Mouse (Mus musculus) cerebellum, adult 11-12 months (tissue): ENCODE measurements around the gene Hprt.

ENCODE experiments used
- DNase-seq: peaks from one replicate; pipeline ENCODE4 v3.0.0; 2022

Gene Hprt

DNA sequence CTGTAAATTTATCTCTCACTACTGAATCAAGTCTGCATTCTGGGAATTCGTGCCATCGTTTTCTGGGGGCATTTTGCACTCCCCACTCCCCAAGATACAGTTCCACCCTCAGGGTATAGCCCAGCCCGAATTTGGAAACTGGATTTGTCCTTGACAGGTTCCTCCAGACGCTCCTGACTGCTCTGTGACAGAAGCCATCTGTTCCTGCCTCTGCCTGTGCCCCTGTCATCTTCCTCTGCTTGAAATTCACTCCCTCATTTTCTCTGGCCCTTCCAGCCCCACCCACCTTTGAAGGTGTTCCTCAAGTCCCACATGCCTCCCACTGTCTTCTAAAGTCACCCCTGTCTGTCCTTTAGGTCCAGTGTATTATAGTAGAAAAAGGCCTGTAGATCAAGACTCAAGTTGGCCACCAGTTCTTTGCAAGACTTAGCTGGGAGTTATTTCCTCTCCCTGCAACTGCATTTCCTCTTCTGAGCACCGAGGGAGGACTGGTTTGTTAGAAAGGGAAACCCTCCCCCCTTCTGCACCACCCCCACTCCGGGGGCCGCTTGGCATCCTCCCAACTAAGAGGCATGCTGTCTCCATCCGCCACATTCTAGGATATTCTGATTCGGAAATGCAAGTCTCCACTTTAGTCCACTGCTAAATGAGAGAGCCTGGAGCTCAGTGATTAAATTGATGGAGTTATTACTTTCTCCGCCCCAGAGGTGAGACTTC lies 57.4 kb downstream of the Hprt start:
- no peak for DNase-seq

DNA sequence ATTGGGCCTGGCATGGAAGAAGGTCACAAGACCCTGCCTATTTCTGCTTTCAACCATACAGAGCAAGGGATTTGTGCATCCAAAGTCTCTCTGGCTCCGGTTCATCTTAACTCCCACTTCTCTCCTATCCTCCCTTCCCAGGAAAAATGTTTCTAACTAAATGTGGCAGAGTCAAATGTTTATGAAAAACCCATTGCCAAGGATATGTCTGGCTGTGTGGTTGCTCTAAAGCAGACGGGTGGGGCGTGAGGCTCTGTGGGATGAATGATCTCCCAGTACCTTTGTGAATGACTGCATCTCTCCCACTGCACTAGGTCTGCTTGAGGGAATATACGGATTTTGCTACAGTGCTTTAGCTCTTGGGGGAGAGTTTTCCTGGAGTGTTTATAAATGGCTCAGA lies 58.1 kb downstream of the Hprt start:
- DNase-seq = no peak

DNA sequence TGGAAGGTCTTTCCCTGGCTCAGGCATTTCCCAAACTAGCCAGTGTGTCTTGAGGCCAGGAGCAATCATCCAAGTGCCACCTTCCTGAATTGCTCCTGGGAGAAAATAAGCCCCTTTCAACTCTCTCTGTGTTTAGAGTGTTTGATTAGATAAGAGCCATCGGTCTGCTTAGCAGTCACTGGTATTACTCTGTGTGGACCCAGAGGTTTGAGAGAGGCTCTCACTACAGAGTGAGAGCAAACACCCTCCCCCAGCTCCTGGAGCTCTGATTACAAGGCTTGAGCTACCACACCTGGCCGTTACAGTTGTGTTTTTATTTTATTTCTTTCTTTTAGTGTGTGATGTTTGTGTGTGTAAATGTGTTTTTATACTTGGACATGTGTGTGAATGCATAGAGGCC lies 59.0 kb downstream of the Hprt start:
- no peak for DNase-seq

DNA sequence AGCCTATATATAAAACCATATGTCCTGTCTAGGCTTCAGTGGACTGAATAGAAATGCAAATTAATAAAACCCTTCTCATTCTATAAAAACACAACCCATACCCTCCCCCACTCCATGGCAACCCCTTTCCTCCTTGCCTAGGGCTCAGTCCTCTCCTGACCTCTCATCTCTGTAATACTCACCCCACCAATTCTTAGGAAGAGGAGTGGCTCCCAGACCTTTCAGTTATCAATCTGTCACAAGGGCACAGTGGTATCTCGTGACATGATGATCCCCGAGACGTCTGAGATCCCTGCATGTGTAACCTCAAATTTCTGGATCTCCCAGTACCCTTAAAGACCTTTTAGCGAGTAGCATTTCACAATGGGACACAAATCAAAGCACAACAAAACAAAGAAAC lies 61.3 kb downstream of the Hprt start:
- DNase-seq = no peak

DNA sequence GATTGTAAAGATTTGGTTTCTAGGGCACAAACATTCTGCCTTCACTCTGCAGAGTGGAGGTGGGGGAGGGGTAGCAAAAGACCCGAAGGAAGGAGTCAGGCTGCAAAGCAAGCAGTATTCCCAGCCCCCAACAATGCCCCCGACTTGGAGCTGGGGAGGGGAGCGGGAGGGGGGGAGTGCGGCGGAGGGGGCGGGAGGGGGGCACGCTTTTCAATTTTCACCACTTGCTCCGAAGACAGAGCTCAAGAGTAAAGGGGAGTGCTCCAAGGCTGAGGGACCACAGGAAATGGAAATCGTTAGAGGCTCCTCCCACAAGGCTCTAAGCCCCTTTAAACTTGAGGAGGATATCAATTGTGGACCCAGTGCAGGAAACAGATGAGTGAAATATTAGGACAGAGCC lies 62.4 kb downstream of the Hprt start:
- no peak for DNase-seq

DNA sequence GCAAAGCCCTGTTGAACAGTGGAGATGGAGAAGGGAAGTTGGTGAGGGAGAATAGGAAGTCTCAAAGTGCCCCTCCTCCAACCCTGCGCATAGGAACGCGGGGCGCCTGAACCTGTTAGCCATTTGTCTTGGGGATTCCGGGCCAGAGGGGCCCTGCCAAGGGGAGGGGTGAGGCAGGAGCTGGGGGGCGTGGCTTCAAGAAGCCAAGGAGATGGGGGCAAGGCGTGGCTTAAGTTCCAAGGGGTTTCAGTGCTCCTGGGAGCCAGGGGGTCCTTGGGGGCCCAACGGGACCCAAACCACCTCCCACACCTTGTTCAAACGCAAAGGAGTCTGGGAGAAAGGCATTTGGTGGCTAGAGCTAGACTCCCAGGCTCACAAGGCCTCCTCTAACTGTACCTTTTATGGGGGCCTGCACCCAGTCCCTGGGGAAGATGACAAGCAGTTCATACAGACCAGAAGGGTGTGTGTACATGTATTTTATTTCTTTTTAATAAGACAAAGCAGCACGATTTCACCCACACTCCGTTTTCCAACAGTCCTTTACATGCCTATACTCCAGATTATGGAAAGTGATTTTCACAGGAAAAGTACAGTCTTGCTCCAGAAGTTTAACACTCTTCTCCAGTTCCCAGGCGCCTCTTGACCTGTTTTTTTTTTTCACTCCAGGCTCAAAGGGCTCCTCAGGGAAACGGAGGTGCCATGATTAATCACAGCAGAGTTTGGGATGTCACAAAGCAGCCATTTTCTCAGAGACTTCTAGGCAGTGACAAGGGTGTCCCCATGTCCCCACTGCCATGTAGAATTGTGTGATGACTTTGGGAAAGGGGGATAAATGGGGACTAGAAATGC lies 64.9 kb downstream of the Hprt start:
- DNase-seq = no peak

DNA sequence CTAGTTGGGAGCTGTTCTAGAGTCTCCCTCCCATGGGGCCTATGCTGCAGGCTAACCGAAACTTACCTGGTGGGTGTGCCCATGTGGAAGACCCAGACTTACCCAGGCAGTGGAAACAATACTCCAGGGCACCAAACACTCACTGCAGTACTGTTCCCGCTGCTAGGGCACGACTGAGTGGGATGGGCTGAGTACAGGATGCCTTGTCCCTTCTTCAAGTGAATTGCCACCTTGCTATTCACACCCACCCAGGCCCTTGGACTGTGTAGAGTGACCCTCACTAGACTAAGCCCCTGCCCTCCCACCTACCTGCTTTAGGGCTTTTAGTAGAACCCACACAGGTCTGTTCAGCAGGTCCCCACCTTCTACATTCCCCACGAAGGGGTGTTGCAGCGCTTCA lies 65.9 kb downstream of the Hprt start:
- no peak for DNase-seq

DNA sequence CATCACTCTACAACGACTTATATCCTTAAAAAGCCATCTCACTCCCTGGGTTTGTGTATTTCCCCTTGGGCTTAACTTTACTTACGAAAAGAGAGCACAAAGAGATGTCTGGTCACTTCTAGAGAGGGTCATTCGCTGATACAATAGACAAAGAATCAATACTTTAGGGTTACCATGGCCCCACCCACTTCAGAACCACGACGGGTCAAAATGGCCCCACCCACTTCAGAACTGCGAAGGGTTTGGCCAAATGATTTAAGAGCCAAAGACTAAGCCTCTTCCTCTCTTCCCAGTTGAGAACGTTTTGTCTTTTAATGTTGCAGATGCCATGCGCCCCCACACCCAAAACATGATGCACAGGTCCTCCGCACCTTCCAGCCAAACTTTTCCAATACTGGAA lies 67.8 kb downstream of the Hprt start:
- DNase-seq = no peak

DNA sequence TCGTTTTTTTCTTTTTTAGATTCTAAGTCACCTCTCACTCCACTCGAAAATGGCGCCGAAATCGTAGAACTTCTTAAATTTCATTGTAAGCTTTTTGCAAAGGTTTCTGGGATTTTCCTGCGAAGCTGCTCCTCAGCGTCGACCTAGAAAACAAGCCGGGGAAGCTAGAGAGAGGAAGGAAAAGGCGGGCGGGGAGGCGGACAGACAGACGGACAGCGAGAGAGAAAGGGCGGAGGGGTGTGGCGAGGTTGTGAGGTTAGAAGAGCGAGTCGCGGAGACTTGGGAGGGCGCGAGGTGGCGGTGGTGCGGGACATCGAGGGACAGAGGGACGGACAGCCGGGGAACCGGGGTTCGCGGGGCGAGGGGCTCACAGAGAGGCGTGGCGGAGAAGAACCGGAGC lies 68.7 kb downstream of the Hprt start:
- peak; percentile 3 for DNase-seq

DNA sequence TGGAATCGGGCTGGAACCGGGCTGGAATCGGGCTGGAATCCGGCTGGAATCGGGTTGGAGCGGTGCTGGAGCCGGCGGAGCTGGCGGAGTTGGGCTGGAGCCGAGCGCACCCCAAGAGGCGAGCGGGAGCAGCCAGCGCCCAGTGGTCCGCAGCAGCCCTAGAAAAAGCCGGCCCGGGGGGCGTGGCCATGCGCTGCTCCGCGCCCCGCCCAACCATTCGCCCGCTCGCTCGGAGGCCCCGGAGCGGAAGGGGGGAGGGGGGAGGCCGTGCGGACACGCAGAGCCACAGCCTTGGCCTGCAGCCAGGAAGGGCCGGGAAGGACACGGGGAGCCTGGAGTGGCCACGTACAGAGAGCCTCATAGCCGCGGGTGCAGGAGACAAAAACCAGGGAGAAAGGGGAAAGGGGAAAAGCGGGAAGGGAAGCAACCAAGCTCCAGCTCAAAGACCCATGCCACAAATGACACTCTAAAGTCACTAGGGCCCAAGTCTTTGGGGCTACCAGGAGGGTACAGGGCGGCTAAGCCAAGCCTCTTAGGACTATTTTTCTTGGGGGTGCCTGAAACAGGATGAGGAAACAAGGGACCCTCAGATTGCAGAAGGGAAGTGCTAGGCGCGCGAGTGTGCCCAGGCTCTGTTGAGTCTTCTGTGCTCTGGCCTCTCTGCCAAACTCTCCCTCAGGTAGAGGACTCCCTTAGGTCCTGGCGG lies 69.3 kb downstream of the Hprt start:
- peak; percentile 18 for DNase-seq

DNA sequence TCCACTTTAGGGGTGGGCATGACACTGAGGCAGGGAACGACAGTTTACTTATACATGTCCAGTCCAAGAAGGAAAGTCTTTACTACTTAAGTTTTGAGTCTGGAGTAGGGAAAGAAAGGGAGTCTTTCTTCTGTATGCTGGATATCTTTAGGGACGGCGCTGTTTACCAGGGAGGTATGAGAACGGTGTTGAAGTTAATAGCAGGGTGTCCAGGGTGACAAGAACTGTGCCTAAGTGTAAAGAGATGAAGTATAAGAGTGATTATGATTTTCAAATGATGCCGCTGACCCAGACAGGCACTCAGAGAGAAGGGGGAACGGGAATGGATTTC lies 69.8 kb downstream of the Hprt start:
- no peak for DNase-seq

DNA sequence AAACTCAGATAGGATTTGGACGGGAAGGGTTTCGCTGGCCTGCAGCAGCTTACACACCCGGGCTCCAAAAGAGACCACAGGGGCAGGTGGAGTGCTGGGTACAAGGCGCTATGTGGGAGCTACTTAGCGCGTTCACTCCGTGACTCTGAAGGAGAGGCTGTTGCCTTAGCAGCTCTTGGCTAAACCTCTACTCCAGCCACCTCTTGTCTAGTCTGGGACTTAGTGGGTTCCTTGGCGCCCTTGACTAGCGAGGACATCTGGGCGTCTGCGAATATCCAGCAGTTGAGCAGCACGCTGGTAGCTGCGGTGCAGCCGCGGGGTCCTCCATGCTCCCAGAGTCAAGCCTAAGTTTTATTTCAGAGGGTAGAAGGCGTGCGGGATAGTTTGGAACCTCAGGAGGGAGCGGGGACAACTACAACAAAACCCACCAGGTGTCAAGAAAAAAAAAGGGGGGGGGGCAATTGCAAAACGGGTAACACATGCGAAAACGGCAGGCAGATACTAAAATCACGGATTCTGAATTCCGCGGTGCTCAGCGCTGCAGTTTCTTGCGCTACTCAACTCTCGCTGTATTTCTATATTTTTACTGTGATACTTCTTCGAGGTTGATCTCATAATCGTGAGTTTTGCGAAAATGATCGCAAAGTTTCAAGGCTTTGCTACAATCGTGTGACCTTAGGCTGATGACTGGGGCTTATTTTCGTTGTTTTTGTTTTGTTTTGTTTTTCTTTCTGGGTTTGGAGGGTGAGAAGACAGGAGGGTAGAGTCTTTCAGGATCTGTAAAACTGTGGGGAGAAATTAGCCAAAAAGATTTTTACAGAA lies 70.7 kb downstream of the Hprt start:
- DNase-seq = no peak

DNA sequence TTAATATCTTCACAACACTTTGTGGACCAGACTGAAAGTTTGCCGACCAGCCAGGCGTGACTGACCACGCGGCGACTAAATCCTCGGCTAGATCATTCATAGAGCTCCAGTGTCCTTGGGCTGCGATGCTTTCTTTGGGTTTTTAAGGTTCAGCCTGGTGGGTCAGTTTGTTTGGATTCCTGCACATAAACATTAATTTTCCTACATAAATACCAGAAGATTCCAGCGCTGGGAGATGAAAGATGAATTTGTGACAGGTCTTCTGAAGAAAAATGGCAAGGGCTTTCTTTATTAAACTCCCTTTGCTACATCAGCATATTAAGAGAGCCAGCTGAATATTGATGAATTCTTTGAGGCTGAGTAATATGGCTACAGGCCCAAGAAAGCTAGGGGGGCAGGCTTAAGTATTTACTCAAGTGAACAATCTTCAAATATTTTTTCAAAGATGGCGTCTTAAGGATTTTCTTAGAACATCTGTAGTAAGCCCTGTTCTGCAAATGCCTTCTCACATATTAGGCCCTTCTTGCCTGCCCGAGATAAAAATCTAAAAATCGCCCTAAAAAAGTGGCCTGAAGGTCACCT lies 71.6 kb downstream of the Hprt start:
- no peak for DNase-seq

DNA sequence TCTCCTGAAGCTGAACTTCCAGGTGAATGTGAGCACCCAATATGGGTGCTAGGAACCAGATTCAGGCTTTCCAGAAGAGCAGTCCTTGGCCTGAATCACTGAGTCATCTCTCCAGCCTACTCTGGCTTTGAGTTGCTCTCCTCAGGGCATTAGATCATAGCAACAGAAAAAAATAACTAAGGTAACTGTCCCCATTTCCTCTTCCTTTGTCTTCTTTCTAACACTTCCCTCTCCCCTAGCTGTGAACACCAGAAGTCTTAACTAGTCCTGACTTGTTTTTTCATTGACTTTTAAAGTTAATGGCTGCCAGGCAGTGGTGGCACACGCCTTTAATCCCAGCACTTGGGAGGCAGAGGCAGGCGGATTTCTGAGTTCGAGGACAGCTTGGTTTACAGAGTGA lies 76.5 kb downstream of the Hprt start:
- DNase-seq = no peak
